Mouse (Mus musculus) neural tube, embryonic 11.5 days (tissue): ENCODE measurements around the gene Pagr1a. TPM values are rescaled to one million over a fixed set of nuclear protein-coding genes. Genes with fewer than 3 reads are reported as not detected.

Source experiments
- ATAC-seq: fragments of 200-750 bp; cut with Nextera tagmentation; 2 replicates; pipeline ENCODE4 v1.8.0; 2017; ENCODE audit warnings: moderate number of reproducible peaks, mild to moderate bottlenecking, moderate TSS enrichment, moderate library complexity; ENCODE audit not compliant: insufficient read depth, low FRiP score, low TSS enrichment
- DNase-seq: peaks from one replicate; pipeline ENCODE4 v3.0.0-alpha.2; 2015; ENCODE audit warnings: low spot score
- H3K27ac ChIP-seq: fragments of 300-500 bp; sonication (generic); 2 replicates; pipeline ENCODE4 v1.5.1; 2014; ENCODE audit warnings: low read depth, mild to moderate bottlenecking, low read length
- H3K27me3 ChIP-seq: fragments of 300-500 bp; sonication (generic); 2 replicates; pipeline ENCODE4 v1.6.1; 2014; ENCODE audit warnings: mild to moderate bottlenecking, low read length, mixed read lengths; ENCODE audit not compliant: control insufficient read depth, insufficient read depth
- H3K36me3 ChIP-seq: fragments of 300-500 bp; sonication (generic); 2 replicates; pipeline ENCODE4 v1.6.1; 2014; ENCODE audit warnings: mild to moderate bottlenecking, low read length, moderate library complexity, mixed read lengths; ENCODE audit not compliant: control insufficient read depth, insufficient read depth
- H3K4me1 ChIP-seq: fragments of 300-500 bp; sonication (generic); 2 replicates; pipeline ENCODE4 v1.6.1; 2014; ENCODE audit warnings: low read length, mixed read lengths; ENCODE audit not compliant: control insufficient read depth, insufficient read depth
- H3K4me2 ChIP-seq: fragments of 300-500 bp; sonication (generic); 2 replicates; pipeline ENCODE4 v1.6.1; 2014; ENCODE audit warnings: low read depth, mild to moderate bottlenecking, moderate library complexity
- H3K4me3 ChIP-seq: fragments of 300-500 bp; sonication (generic); 2 replicates; pipeline ENCODE4 v1.5.1; 2014; ENCODE audit warnings: low read depth, low read length
- H3K9ac ChIP-seq: fragments of 300-500 bp; sonication (generic); 2 replicates; pipeline ENCODE4 v1.6.1; 2014; ENCODE audit warnings: mild to moderate bottlenecking, low read length
- H3K9me3 ChIP-seq: fragments of 300-500 bp; sonication (generic); 2 replicates; pipeline ENCODE4 v1.6.1; 2016; ENCODE audit warnings: low read length; ENCODE audit not compliant: control insufficient read depth
- WGBS: fragments of 180-500 bp; shearing (Covaris S2); extraction: QIAGEN DNeasy Blood & Tissue Kit; methylation state at CpG from one replicate; pipeline ENCODE4 v1.1.7; 2014; 5-methylcytosine and 5-hydroxymethylcytosine counted together
- polyA plus RNA-seq: library from polyadenylated mRNA; unstranded; fragments of >200 nt; fragmentation: Nextera tagmentation; extraction: Ambion mirVana; gene quantifications from 2 replicates; pipeline ENCODE4 v1.2.1, GENCODE M21; 2014

The Pagr1a gene
- polyA plus RNA-seq, 1 experiment from 2014 or later = 105 TPM

- Histone ChIP-seq H3K4me2 (peak within 1 kb of the TSS; percentile 98), H3K9ac (peak within 1 kb of the TSS; percentile 99), H3K36me3 (peaks cover 23% of the 10 kb centered on the region), H3K9me3 (no peaks in the 10 kb centered on the region), H3K27ac (peak within 1 kb of the TSS; percentile 99), H3K27me3 (no peaks in the 10 kb centered on the region), H3K4me1 (peaks cover 34% of the 10 kb centered on the region), H3K4me3 (peak within 1 kb of the TSS; percentile 99)
- peak; percentile 88 for ATAC-seq
- 2% methylated on average over 34 of the region's 63 CpGs for WGBS
- DNase-seq = peak; percentile 100
Observed at GRCm38 (mm10) chr7:127026984-127027726, 10.0 kb upstream of the Pagr1a start, which contains the start of gene Maz. Maz (minus strand) TSS chr7:127027037.

GRCm38 (mm10) chr7:127026616-127026983, 9.4 kb upstream of the Pagr1a start:
- peak overlapping the region; percentile 99 for H3K27ac ChIP-seq
- no peaks in the 10 kb centered on the region for H3K9me3 ChIP-seq
- peak overlapping the region; percentile 99 for H3K4me3 ChIP-seq
- peaks cover 20% of the 10 kb centered on the region for H3K36me3 ChIP-seq
- DNase-seq = no peak
- no CpG with 5 or more reads among the region's 48 CpGs for WGBS
- H3K4me2 ChIP-seq = peak overlapping the region; percentile 98
- peaks cover 38% of the 10 kb centered on the region for H3K4me1 ChIP-seq
- no peaks in the 10 kb centered on the region for H3K27me3 ChIP-seq
- peak overlapping the region; percentile 99 for H3K9ac ChIP-seq
- ATAC-seq = no peak

- peak; percentile 75 for DNase-seq
- no peaks in the 10 kb centered on the region for H3K9me3 ChIP-seq
- H3K4me2 ChIP-seq = peak overlapping the region; percentile 98
- 0% methylated on average over 18 of the region's 48 CpGs for WGBS
- H3K36me3 ChIP-seq = peaks cover 20% of the 10 kb centered on the region
- peak overlapping the region; percentile 99 for H3K27ac ChIP-seq
- H3K9ac ChIP-seq = peak overlapping the region; percentile 99
- H3K4me3 ChIP-seq = peak overlapping the region; percentile 99
- H3K4me1 ChIP-seq = peaks cover 40% of the 10 kb centered on the region
- ATAC-seq = peak; percentile 18; the same call in 1 of the 2 replicates
- no peaks in the 10 kb centered on the region for H3K27me3 ChIP-seq
Observed at GRCm38 (mm10) chr7:127026161-127026600, 9.0 kb upstream of the Pagr1a start.

- H3K36me3 ChIP-seq = peaks cover 18% of the 10 kb centered on the region
- peaks cover 41% of the 10 kb centered on the region for H3K4me1 ChIP-seq
- no peaks in the 10 kb centered on the region for H3K9me3 ChIP-seq
- no peak for DNase-seq
- peak overlapping the region; percentile 99 for H3K9ac ChIP-seq
- no peak for ATAC-seq
- peak overlapping the region; percentile 99 for H3K4me3 ChIP-seq
- whole genome bisulfite sequencing = 0% methylated on average over 43 of the region's 65 CpGs
- peak overlapping the region; percentile 99 for H3K27ac ChIP-seq
- H3K27me3 ChIP-seq = no peaks in the 10 kb centered on the region
- peak overlapping the region; percentile 98 for H3K4me2 ChIP-seq
Observed at GRCm38 (mm10) chr7:127025556-127026160, 8.5 kb upstream of the Pagr1a start.

GRCm38 (mm10) chr7:127024755-127025555, 7.8 kb upstream of the Pagr1a start:
- no peaks in the 10 kb centered on the region for H3K9me3 ChIP-seq
- peak overlapping the region; percentile 99 for H3K27ac ChIP-seq
- H3K36me3 ChIP-seq = peaks cover 13% of the 10 kb centered on the region
- H3K4me1 ChIP-seq = peaks cover 44% of the 10 kb centered on the region
- ATAC-seq (peak; percentile 28; the same call in 1 of the 2 replicates), DNase-seq (peak; percentile 80)
- H3K4me3 ChIP-seq = peak overlapping the region; percentile 99
- WGBS = 1% methylated on average over 30 of the region's 30 CpGs
- no peaks in the 10 kb centered on the region for H3K27me3 ChIP-seq
- H3K4me2 ChIP-seq = peak overlapping the region; percentile 98
- peak overlapping the region; percentile 99 for H3K9ac ChIP-seq

DNA sequence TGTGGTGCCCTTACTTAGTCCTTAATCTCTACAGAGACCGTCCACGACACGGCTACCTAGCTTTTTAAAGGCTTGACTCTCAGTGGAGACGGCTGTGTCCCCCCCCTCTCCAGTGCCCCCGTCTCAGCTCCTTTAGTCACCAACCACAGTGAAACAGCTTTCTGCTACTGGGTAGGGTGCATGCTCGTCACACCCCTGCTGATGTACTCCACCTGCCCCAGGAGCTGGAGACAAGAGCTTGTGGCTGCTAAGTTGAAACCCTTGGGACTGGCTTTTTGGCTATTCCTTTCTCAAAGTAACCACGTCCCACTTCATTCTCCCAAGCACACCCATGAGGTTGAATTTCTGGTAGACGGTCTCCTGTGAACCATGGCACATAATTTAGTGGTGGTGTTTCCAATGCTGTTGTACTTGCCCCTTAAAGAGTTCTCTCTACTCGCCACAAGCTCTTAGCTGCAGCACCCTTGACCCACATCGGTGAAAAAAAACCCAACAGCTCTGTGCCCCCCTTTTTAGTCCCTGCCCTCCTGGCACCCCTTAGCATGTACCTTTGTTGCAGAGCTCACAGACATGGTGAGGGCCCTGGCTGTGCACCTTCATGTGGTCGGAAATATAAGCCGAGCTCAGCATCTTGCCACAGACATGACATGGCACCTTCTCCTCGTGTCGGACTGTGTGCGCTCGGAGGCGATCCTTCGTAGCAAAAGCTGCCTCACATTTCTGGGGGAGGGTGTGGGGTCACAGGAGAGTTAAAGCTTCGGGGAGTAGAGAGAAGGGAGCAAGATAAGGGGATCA, 6.9 kb upstream of the Pagr1a start:
- WGBS = 43% methylated on average over 19 of the region's 19 CpGs
- Histone ChIP-seq H3K9ac (peak overlapping the region; percentile 99), H3K9me3 (no peaks in the 10 kb centered on the region), H3K27ac (peak overlapping the region; percentile 99; the same call in 1 of the 2 replicates), H3K4me1 (peaks cover 44% of the 10 kb centered on the region), H3K36me3 (peaks cover 12% of the 10 kb centered on the region), H3K4me2 (peak overlapping the region; percentile 98), H3K27me3 (no peaks in the 10 kb centered on the region), H3K4me3 (peak overlapping the region; percentile 99)
- DNase-seq (no peak), ATAC-seq (no peak)

DNA sequence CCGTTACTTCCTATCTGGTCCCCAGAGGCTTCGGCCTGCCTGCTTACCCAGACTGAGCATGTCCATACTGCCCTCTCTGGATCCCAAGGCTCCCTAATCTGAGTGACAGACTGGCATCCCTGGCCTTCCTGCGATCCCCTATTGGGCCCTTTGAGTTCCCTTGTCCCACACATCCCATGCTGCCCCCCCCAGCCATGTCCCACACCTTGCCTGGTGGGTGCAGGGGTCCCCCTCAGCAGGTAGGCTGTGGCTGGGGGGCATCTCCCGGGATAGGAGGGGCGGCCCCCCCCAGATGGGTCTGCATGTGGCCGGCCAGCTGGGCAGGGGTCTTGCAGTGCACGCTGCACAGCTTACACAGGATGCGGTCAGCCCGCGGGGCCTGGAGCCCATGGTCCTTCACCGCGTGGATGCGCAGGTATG, 6.1 kb upstream of the Pagr1a start:
- no peaks in the 10 kb centered on the region for H3K9me3 ChIP-seq
- peak overlapping the region; percentile 99 for H3K4me3 ChIP-seq
- ATAC-seq (no peak), DNase-seq (no peak)
- H3K4me1 ChIP-seq = peaks cover 44% of the 10 kb centered on the region
- peaks cover 12% of the 10 kb centered on the region for H3K36me3 ChIP-seq
- H3K27me3 ChIP-seq = no peaks in the 10 kb centered on the region
- H3K9ac ChIP-seq = peak overlapping the region; percentile 99
- 83% methylated on average over 13 of the region's 13 CpGs for WGBS
- peak overlapping the region; percentile 98 for H3K4me2 ChIP-seq
- H3K27ac ChIP-seq = 0 out of 2 replicates have a peak overlapping the region, but pooled peaks have one; percentile 14
